Mouse (Mus musculus) myocyte (in vitro differentiated cells): Measurements from ENCODE around the gene Slc34a3.

Source experiments
- CEBPB ChIP-seq: IDR thresholded peaks from 2 replicates; pipeline ENCODE4 v1.6.1; 2011; ENCODE audit warnings: mild to moderate bottlenecking, moderate library complexity; ENCODE audit not compliant: poor library complexity, insufficient read depth, severe bottlenecking
- E2F4 ChIP-seq: IDR thresholded peaks from one replicate; pipeline ENCODE4 v1.6.1; 2011; ENCODE audit warnings: mild to moderate bottlenecking, control low read depth, moderate library complexity; ENCODE audit not compliant: insufficient read depth
- MAX ChIP-seq: IDR thresholded peaks from one replicate; pipeline ENCODE4 v1.6.1; 2011; ENCODE audit warnings: low read depth, mild to moderate bottlenecking, control low read depth
- MYOD1 ChIP-seq, 3 experiments: IDR thresholded peaks; one replicate each; pipeline ENCODE4 v1.6.1; 2011; ENCODE audit warnings: control low read depth in 2 of 3, low read depth in 2 of 3, mild to moderate bottlenecking in 2 of 3, moderate library complexity in 1 of 3; ENCODE audit not compliant: insufficient read length in 2 of 3, control insufficient read depth in 1 of 3
- POLR2A ChIP-seq: IDR thresholded peaks from one replicate; pipeline ENCODE4 v1.6.1; 2011; ENCODE audit warnings: low read depth, mild to moderate bottlenecking, control low read depth, moderate library complexity; ENCODE audit not compliant: insufficient read length
- POLR2AphosphoS2 ChIP-seq: IDR thresholded peaks from one replicate; pipeline ENCODE4 v1.6.1; 2011; ENCODE audit warnings: low read depth, control low read depth; ENCODE audit not compliant: insufficient read length
- REST ChIP-seq: IDR thresholded peaks from one replicate; pipeline ENCODE4 v1.6.1; 2011; ENCODE audit warnings: mild to moderate bottlenecking, control low read depth, moderate library complexity; ENCODE audit not compliant: insufficient read depth, insufficient read length
- SRF ChIP-seq: IDR thresholded peaks from one replicate; pipeline ENCODE4 v1.6.1; 2011; ENCODE audit warnings: low read depth; ENCODE audit not compliant: control insufficient read depth, insufficient read length
- TCF12 ChIP-seq: IDR thresholded peaks from one replicate; pipeline ENCODE4 v1.6.1; 2011; ENCODE audit warnings: mild to moderate bottlenecking, control low read depth; ENCODE audit not compliant: poor library complexity, insufficient read depth, severe bottlenecking
- TCF3 ChIP-seq: IDR thresholded peaks from one replicate; pipeline ENCODE4 v1.6.1; 2011; ENCODE audit warnings: low read depth, control low read depth; ENCODE audit not compliant: insufficient read length
- USF1 ChIP-seq: IDR thresholded peaks from one replicate; pipeline ENCODE4 v1.6.1; 2011; ENCODE audit warnings: low read depth, mild to moderate bottlenecking, control low read depth, moderate library complexity

DNA sequence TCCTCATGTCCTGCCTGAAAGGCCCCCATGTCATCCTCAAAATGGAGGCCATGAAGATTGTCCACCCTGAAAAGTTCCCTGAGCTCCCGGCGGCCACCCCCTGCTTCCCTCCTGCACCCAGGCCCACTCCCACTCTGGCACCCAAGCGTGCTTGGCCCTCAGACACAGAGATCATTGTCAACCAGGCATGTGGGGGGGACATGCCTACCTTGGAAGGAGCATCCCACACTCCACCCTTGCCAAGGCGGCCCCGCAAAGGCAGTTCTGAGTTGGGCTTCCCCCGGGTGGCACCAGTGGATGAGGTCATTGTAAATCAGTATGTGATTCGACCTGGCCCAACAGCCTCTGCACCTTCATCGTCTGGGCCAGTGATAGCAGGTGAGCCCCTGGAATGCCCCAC lies 9.2 kb upstream of the Slc34a3 start:
- TF ChIP-seq POLR2A (no peak), USF1 (no peak), MYOD1 (IDR thresholded peaks at IDR 0.05; ENCODE audit: control insufficient read depth in 1 of 3, insufficient read length in 2 of 3, low read depth in 2 of 3) (no peak), CEBPB (no peak), TCF12 (no peak), POLR2AphosphoS2 (no peak), REST (no peak), SRF (no peak), MAX (no peak), E2F4 (no peak), TCF3 (no peak)
